Mouse (Mus musculus) kidney, adult 2 months (tissue): ENCODE results near the gene Atpaf1.
A peak's percentile ranks its signal among the peaks of the same experiment; 100 is the strongest.

Experiments used
- CTCF ChIP-seq: fragments of 200-500 bp; conservative IDR thresholded peaks from 2 replicates; pipeline ENCODE4 v1.5.1; 2011; ENCODE audit warnings: low read depth, mild to moderate bottlenecking, control low read depth, low read length, moderate library complexity, mixed read lengths; ENCODE audit not compliant: insufficient read depth, insufficient read length
- POLR2A ChIP-seq: fragments of 200-500 bp; IDR thresholded peaks from one replicate; pipeline ENCODE4 v1.6.1; 2011; ENCODE audit warnings: low read depth, low read length, control low read depth

DNA sequence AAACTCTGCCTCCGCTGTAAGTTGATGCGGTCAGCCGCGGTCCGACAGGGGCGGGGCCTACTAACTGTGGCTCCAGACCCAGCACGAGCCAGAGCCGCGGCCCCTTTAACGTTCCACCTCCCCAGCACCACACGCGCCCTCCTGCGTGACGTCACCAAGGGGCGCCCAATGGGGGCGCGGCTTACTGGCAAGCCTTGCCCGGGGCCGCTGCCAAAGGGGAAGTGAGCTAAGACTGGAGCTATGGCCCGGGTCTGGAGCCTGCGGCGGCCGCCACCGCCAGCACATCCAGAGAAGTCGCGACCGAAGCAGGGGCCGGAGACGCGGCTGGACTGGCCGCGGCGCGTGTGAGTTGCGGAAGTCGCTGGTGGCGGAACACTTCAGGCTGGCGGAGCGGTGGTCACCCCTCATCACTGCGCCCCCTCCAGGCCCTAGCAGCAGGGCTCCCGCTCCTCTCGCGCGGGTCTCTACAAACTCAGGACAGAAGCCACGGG is 47.0 kb upstream of the Atpaf1 start, which contains the start of gene Efcab14:
- TF ChIP-seq POLR2A = no peak
- peak; percentile 33; the same call in 1 of the 2 replicates for TF ChIP-seq CTCF
